Mouse (Mus musculus) heart, adult 2 months (tissue): ENCODE measurements at regions not wholly inside any gene's neighbourhood (a gene's known extent, or its start where the extent isn't known, plus 50 kb on each side); places are given as distances from the start of the nearest gene placed in this dataset.

ENCODE experiments used
- EP300 ChIP-seq: fragments of 200-500 bp; IDR thresholded peaks from 2 replicates; pipeline ENCODE4 v1.6.1; 2011; ENCODE audit warnings: low read depth, low read length, control low read depth; ENCODE audit not compliant: insufficient read depth
- POLR2A ChIP-seq: fragments of 200-500 bp; IDR thresholded peaks from 2 replicates; pipeline ENCODE4 v1.6.1; 2011; ENCODE audit warnings: mild to moderate bottlenecking, low read depth, low read length, control low read depth; ENCODE audit not compliant: insufficient read depth

DNA sequence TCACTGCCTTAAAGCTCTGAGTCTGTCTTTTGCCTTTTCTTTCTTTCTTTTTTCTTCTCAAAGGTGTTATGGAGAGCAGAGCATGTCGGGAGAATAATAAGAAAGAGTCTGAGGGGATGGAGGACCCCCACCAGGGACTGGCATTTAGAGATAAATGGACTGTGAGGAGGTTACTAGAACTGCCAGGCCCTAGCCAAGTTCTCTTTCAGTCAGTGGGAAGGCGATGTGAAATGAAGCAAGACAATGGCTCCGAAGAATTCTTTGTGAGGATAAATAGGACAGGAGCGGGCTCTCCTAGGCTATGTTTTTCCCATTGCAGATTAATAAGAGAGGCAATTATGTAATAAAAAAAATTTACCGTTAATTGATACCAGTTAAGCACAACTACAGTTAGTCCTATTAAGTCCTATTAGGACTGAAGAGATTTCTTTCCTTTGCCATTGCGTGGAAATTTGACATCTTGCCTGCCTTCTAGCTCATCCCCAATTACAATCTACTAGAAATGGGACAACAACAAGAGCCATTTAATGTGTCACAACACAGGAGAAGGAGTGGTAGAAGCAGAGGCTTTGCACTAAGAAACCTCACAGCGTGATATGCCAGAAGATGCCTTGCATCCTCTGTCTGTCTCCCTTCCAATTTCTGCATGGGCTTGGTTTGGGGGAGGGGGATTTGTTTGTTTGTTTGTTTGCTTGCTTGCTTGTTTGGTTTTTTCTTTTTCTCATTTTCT is 107.2 kb upstream of the Id4 start:
- TF ChIP-seq POLR2A, result no peak
- no peak for TF ChIP-seq EP300
